Mouse (Mus musculus) spleen, postnatal 10 days (tissue): ENCODE results near the gene Pipox.

Source experiments
- DNase-seq, 2 experiments: peaks; one replicate each; pipeline ENCODE4 v3.0.0; 2021 to 2022; ENCODE audit warnings: low spot score in 2 of 2

Gene Pipox

GRCm38 (mm10) chr11:77847599-77848128, 46.2 kb downstream of the Pipox start:
- no peak for DNase-seq

GRCm38 (mm10) chr11:77843906-77844200, 50.0 kb downstream of the Pipox start:
- DNase-seq = no peak

GRCm38 (mm10) chr11:77843068-77843905, 50.6 kb downstream of the Pipox start:
- no peak for DNase-seq

- no peak for DNase-seq
Observed at GRCm38 (mm10) chr11:77840523-77841245, 53.2 kb downstream of the Pipox start.

- DNase-seq = no peak
Observed at GRCm38 (mm10) chr11:77837856-77838255, 56.0 kb downstream of the Pipox start.

- no peak for DNase-seq
Observed at GRCm38 (mm10) chr11:77836751-77837150, 57.1 kb downstream of the Pipox start.

GRCm38 (mm10) chr11:77836290-77836689, 57.6 kb downstream of the Pipox start:
- no peak for DNase-seq

GRCm38 (mm10) chr11:77835109-77835508, 58.8 kb downstream of the Pipox start:
- DNase-seq = no peak

- DNase-seq = no peak
Observed at GRCm38 (mm10) chr11:77832541-77832940, 61.4 kb downstream of the Pipox start.

- no peak for DNase-seq
Observed at GRCm38 (mm10) chr11:77830875-77831274, 63.0 kb downstream of the Pipox start.
